18 mouse cellular contexts compared by ENCODE assay signal in genomic region chr5:64251435-64251834, GRCm38 (mm10).
A peak's percentile ranks its signal among the peaks of the same experiment; 100 is the strongest.
DNase-seq lines count a peak whose midpoint lies in the region; ATAC-seq and TF ChIP-seq lines count a peak whose summit lies in the region.
"Had no signal": no experiment of that assay in that cellular context is flagged by ENCODE, and none has a peak within 500 bp of the region (broad histone marks: within the 10 kb centered on the region; RNA-seq: fewer than 3 reads in every experiment).

No protein-coding gene starts in this region.

- intact Hi-C loops in heart, postnatal 14 days (cut with DNase I), result no loop called here

- 0 out of 2 replicates have a peak overlapping the region, but pooled peaks have one; percentile 6 for H3K27ac ChIP-seq in heart, embryonic 12.5 days (ENCODE audit: poor library complexity, severe bottlenecking)
- no peak overlapping the region for H3K27ac ChIP-seq in intestine, embryonic 14.5 days (ENCODE audit: low read depth)
- H3K27ac ChIP-seq in liver, postnatal 0 days (ENCODE audit: low read depth), result peak overlapping the region; percentile 11; the same call in 1 of the 2 replicates
- no peak overlapping the region for H3K27ac ChIP-seq in hindbrain, postnatal 0 days
- H3K27ac ChIP-seq: embryonic facial prominence, embryonic 10.5 days; limb, embryonic 12.5 days; midbrain, embryonic 15.5 days had no signal

- 25% methylated on average over 5 of the region's 5 CpGs for WGBS in heart, embryonic 12.5 days
- 59% methylated on average over 5 of the region's 5 CpGs for WGBS in intestine, embryonic 14.5 days
- WGBS in liver, postnatal 0 days (ENCODE audit: insufficient replicate concordance), result 29% methylated on average over 5 of the region's 5 CpGs
- 69% methylated on average over 5 of the region's 5 CpGs for WGBS in hindbrain, postnatal 0 days

- no peak overlapping the region for H3K9ac ChIP-seq in heart, embryonic 12.5 days
- no peak overlapping the region for H3K9ac ChIP-seq in intestine, embryonic 14.5 days (ENCODE audit: low read length)
- no peak overlapping the region for H3K9ac ChIP-seq in liver, postnatal 0 days (replicated peaks)
- H3K9ac ChIP-seq in hindbrain, postnatal 0 days (replicated peaks; ENCODE audit: low read length), result no peak overlapping the region
- H3K9ac ChIP-seq: limb, embryonic 12.5 days; midbrain, embryonic 15.5 days had no signal

- no peak for ATAC-seq in heart, embryonic 12.5 days (ENCODE audit: insufficient number of reproducible peaks, low FRiP score)
- ATAC-seq in intestine, embryonic 14.5 days (replicated peaks; ENCODE audit: low FRiP score, low TSS enrichment, low read depth), result 0 out of 2 replicates have a peak, but pooled peaks have one; percentile 56
- ATAC-seq in liver, postnatal 0 days, result peak; percentile 59
- no peak for ATAC-seq in hindbrain, postnatal 0 days
- ATAC-seq: inflammation-experienced regulatory T-cells, adult 6 months; midbrain, embryonic 15.5 days had no signal

- H3K4me2 ChIP-seq in heart, embryonic 12.5 days, result no peak overlapping the region
- no peak overlapping the region for H3K4me2 ChIP-seq in intestine, embryonic 14.5 days (ENCODE audit: low read length)
- H3K4me2 ChIP-seq in liver, postnatal 0 days (ENCODE audit: low read depth, low read length), result peak overlapping the region; percentile 48
- H3K4me2 ChIP-seq in hindbrain, postnatal 0 days (ENCODE audit: low read depth, low read length), result no peak overlapping the region
- H3K4me2 ChIP-seq: limb, embryonic 12.5 days; midbrain, embryonic 15.5 days had no signal

- peaks cover 25% of the 10 kb centered on the region for H3K4me1 ChIP-seq in heart, embryonic 12.5 days (replicated peaks)
- peaks cover 6% of the 10 kb centered on the region; the same call in 1 of the 2 replicates for H3K4me1 ChIP-seq in intestine, embryonic 14.5 days (replicated peaks; ENCODE audit: control insufficient read depth, insufficient read depth, low read length)
- peaks cover 11% of the 10 kb centered on the region for H3K4me1 ChIP-seq in liver, postnatal 0 days (ENCODE audit: insufficient read depth)
- H3K4me1 ChIP-seq in hindbrain, postnatal 0 days (ENCODE audit: insufficient read depth, low read length), result no peaks in the 10 kb centered on the region

- no peaks in the 10 kb centered on the region for H3K27me3 ChIP-seq in heart, embryonic 12.5 days (replicated peaks)
- no peaks in the 10 kb centered on the region for H3K27me3 ChIP-seq in intestine, embryonic 14.5 days (replicated peaks; ENCODE audit: control insufficient read depth, insufficient read depth, low read length)
- H3K27me3 ChIP-seq in liver, postnatal 0 days (ENCODE audit: insufficient read depth, low read length), result no peaks in the 10 kb centered on the region
- H3K27me3 ChIP-seq in hindbrain, postnatal 0 days (ENCODE audit: insufficient read depth, low read length), result no peaks in the 10 kb centered on the region
- H3K27me3 ChIP-seq: limb, embryonic 12.5 days; midbrain, embryonic 15.5 days had no signal

- no peaks in the 10 kb centered on the region for H3K9me3 ChIP-seq in heart, embryonic 12.5 days (replicated peaks)
- no peaks in the 10 kb centered on the region for H3K9me3 ChIP-seq in intestine, embryonic 14.5 days (ENCODE audit: control insufficient read depth, low read length)
- no peaks in the 10 kb centered on the region for H3K9me3 ChIP-seq in liver, postnatal 0 days (ENCODE audit: low read length)
- no peaks in the 10 kb centered on the region for H3K9me3 ChIP-seq in hindbrain, postnatal 0 days (ENCODE audit: low read length)
- H3K9me3 ChIP-seq: embryonic facial prominence, embryonic 10.5 days; limb, embryonic 12.5 days; midbrain, embryonic 15.5 days had no signal

- H3K36me3 ChIP-seq in heart, embryonic 12.5 days, result no peaks in the 10 kb centered on the region
- H3K36me3 ChIP-seq in intestine, embryonic 14.5 days (ENCODE audit: control insufficient read depth, insufficient read depth, low read length), result no peaks in the 10 kb centered on the region
- H3K36me3 ChIP-seq in liver, postnatal 0 days (replicated peaks; ENCODE audit: insufficient read depth, low read length), result no peaks in the 10 kb centered on the region
- H3K36me3 ChIP-seq in hindbrain, postnatal 0 days (ENCODE audit: insufficient read depth, low read length), result no peaks in the 10 kb centered on the region
- H3K36me3 ChIP-seq: midbrain, embryonic 15.5 days had no signal

- DNase-seq in heart, postnatal 14 days, result no peak
- DNase-seq in intestine, embryonic 14.5 days (ENCODE audit: low spot score), result no peak
- DNase-seq in kidney, postnatal 25 days, result peak; percentile 68 to 84
- no peak for DNase-seq in liver, postnatal 0 days
- no peak for DNase-seq in cerebellum, adult 11-12 months
- DNase-seq in hindbrain, postnatal 0 days (ENCODE audit: low spot score), result no peak
- no peak for DNase-seq in adrenal gland, postnatal 10 days
- DNase-seq: adrenal gland, adult 2 months; cerebellum, postnatal 14 days; gastrocnemius, postnatal 36 days; layer of hippocampus, postnatal 36 days; lung, postnatal 36 days; thymus, postnatal 36 days had no signal

- no peak for TF ChIP-seq EP300 in liver, postnatal 0 days (IDR thresholded peaks at IDR 0.05; ENCODE audit: low read depth)

- no peak for TF ChIP-seq CTCF in liver, postnatal 0 days (IDR thresholded peaks at IDR 0.05; ENCODE audit: low read depth)
- TF ChIP-seq CTCF in hindbrain, postnatal 0 days (IDR thresholded peaks at IDR 0.05; ENCODE audit: low read depth), result no peak

- H3K4me3 ChIP-seq in heart, embryonic 12.5 days, result no peak overlapping the region
- no peak overlapping the region for H3K4me3 ChIP-seq in intestine, embryonic 14.5 days (ENCODE audit: low read depth, low read length)
- H3K4me3 ChIP-seq in liver, postnatal 0 days (ENCODE audit: low read depth, low read length), result no peak overlapping the region
- no peak overlapping the region for H3K4me3 ChIP-seq in hindbrain, postnatal 0 days (ENCODE audit: low read length)
- H3K4me3 ChIP-seq: embryonic facial prominence, embryonic 10.5 days; limb, embryonic 12.5 days; midbrain, embryonic 15.5 days had no signal

Comparison
In these comparisons a context has a peak if more than half of its experiments do, and no peak if none do; other contexts are left out.
1. ATAC-seq: peak in intestine, embryonic 14.5 days (single experiment) and liver, postnatal 0 days (single experiment); none in heart, embryonic 12.5 days (single experiment) and hindbrain, postnatal 0 days (single experiment).
2. H3K27ac ChIP-seq: peak in heart, embryonic 12.5 days (single experiment) and liver, postnatal 0 days (single experiment); none in intestine, embryonic 14.5 days (single experiment) and hindbrain, postnatal 0 days (single experiment).
3. DNase-seq: peak in kidney, postnatal 25 days (2 of 2); none in heart, postnatal 14 days (0 of 2), intestine, embryonic 14.5 days (single experiment), liver, postnatal 0 days (single experiment), cerebellum, adult 11-12 months (single experiment), hindbrain, postnatal 0 days (single experiment) and adrenal gland, postnatal 10 days (single experiment).